Mouse (Mus musculus) granulocyte monocyte progenitor cell, adult 5-6 weeks (primary cell): ENCODE measurements around the gene Map2k5. TPM values are rescaled to one million over a fixed set of nuclear protein-coding genes. Genes with fewer than 3 reads are reported as not detected.
A peak's percentile ranks its signal among the peaks of the same experiment; 100 is the strongest.

Source experiments
- ATAC-seq: replicated peaks from 2 replicates; pipeline ENCODE4 v1.8.0; 2016; ENCODE audit warnings: mild to moderate bottlenecking, moderate TSS enrichment, inconsistent platforms; ENCODE audit not compliant: poor library complexity, severe bottlenecking
- total RNA-seq, 2 experiments: library from RNA; stranded (forward) in 1 of 2; stranded (reverse) in 1 of 2; fragments of 200-712, 200-1000 nt in 1 of 2; fragments of >200 nt in 1 of 2; fragmentation: Nextera tagmentation in 1 of 2; gene quantifications; 2 replicates each; pipeline ENCODE4 v1.2.3; 2014 to 2017

Gene Map2k5
- total RNA-seq, 2 experiments from 2014 or later = 33.0 to 35.3 TPM

DNA sequence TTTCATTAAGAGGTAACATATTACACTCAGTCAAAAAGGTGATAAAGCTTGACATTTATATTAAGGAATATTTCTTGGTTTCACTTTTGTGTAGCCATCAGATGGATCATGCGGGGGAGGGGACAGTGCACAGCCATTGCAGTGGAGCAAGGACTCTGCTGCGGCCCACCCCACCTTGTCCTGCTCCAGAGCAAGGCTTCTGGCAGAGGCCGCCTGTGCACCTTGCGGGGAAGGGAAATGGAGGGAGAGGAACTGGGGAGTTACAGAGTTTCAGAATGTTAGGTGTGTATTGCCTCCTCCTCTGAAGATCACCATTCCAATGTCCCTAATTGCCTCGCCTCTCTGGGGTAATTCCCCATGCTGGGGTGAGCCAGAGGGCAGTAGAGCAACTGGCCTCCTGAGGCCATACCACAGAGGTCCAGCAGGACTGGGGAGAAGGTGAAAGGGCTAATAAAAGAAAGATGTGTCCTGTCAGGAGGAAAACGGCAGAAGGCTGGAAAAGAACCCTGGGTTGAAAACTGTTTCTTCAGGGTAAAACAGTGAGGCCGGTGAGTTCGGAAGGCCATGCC lies 181.5 kb downstream of the Map2k5 start:
- ATAC-seq = no peak

DNA sequence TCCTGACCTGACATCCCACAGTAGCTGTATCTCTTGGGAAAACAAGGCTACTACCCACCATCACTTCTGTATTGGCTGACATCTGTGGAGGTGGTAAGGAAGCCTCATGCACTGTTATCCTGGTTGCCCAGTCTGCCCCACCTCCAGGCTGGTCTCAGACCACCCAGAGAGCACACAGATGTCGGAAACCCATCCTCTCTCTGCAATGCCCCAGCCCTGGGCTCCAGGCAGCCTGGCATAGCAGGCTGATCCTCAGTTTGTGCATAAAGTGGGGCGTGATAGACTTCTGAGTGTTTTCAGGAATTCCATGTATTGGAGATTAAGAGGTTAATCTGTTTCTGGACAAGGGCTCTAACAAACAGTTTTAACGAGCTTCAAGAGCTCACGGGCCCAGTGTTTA lies 182.2 kb downstream of the Map2k5 start:
- no peak for ATAC-seq

DNA sequence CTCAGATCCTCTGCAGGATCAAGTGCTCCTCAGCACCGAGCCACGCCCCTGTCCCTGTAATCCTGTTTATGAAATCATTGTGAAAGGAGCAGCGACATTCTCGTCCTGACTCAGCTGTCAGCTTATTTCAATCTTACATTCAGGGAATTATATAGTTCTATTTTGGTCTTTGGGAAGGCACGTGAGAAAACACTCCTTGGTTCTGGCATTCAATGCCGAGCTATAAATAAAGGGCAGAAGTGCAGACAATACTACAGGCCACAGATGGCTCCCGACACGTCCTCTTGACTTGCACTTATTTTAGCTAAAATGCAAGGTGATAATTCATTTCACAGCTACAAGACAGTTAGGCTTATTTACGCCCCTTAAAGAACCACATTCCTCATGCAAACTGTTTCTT lies 182.9 kb downstream of the Map2k5 start:
- no peak for ATAC-seq

DNA sequence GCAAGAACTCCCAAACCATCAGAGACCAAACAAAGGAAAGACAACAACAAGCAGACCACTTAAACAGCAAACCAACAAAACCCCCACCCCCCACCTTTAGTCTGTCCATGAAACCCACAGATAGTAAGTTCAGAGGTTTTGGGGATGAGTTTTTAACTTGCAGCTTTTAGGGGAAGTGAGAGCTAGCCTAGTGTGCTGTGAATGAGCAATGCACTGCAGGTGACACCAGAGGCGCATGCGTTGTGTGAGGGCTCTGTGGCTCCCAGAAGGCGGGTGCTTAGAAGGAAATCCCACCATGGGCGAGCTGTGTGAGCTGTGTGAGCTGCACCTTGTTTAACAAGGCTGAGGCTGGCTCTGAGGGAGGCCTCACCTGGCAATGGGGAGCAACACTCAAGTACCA lies 184.9 kb downstream of the Map2k5 start:
- ATAC-seq = no peak

DNA sequence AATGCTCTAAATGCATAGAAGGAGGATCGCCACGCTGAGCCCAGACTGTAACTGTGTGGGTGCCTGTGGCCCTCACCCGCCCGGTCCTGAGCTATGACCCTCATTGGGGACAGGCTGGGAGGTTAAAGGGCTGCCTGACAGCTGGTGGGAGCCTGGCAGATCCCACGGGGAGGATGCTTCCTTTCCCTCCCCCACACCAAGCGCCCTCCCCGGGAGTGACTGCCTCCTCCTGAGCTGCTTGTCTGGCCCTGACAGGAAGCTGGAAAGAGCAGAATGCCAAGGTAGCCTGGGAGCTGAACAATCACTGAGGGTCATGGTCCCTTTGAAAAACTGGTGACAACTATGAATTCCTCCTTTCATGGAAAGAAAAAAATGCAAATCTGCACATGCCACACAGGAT lies 190.4 kb downstream of the Map2k5 start:
- no peak for ATAC-seq

DNA sequence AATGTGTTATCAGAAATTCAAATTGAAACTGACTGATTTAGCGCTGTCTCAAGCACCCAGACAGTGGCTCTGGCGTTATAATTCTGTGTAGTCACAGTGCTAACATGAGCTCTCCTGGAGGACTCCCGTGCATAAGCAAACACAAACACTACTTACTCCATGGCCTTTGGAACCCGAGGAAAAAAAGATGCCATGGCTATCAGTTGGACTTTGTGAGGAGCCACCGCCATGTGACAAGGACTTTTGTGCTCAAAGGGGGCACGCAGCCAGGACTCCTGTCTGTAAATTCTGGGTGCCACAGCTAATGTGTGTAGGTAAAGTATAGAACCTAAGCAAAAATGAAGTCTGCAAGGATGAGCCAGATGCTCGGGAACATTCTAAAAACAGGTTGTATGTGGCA lies 192.5 kb downstream of the Map2k5 start:
- no peak for ATAC-seq

DNA sequence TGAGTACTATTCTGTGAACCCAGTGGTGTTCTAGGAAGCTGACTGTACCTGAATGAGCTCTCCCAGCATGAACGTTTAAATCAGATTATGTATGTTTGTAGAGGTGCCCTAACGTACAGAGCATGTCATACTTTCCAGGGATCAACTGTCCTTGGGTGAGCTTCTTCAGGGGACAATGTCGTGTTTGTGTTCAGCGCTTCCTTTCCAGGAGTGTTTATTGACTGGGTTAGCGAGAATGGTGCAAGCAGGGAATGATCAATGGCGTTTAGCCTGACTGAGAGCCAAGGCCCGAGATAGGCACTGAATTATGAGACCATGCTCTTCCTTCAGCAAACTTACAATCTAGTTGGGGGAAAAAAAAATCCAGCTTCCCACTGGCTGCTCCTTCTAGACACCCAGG lies 193.8 kb downstream of the Map2k5 start:
- ATAC-seq = no peak

DNA sequence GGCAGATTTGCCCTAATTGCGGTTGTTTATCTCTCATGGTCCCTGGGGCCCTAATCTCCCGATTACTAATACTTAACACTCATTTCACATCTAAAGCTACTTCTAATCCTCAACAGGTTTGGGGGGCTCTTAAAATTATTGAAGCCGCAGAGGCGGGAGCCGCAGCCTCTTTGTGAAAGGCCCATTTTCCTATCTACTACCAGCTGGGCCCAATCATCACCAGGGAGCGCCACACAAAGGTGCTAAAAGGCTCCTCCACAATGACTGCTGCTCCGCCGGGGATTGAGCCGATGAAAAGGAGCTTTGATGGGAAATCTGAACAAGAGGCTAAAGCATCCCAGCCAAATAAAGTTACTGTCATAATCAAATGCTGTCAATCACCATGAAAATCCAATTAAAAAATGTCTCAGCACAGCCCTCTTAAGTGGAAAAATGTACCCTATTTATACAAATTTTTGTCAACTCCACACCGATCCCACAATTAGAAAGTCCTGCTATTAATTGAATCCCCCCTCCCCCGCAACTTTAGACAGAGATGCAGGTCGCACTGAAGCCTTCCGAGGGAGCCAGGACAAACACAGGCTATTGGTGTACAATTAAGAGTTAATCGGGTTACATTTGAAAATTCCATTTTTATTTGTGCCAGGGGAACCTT lies 195.3 kb downstream of the Map2k5 start:
- ATAC-seq = no peak

DNA sequence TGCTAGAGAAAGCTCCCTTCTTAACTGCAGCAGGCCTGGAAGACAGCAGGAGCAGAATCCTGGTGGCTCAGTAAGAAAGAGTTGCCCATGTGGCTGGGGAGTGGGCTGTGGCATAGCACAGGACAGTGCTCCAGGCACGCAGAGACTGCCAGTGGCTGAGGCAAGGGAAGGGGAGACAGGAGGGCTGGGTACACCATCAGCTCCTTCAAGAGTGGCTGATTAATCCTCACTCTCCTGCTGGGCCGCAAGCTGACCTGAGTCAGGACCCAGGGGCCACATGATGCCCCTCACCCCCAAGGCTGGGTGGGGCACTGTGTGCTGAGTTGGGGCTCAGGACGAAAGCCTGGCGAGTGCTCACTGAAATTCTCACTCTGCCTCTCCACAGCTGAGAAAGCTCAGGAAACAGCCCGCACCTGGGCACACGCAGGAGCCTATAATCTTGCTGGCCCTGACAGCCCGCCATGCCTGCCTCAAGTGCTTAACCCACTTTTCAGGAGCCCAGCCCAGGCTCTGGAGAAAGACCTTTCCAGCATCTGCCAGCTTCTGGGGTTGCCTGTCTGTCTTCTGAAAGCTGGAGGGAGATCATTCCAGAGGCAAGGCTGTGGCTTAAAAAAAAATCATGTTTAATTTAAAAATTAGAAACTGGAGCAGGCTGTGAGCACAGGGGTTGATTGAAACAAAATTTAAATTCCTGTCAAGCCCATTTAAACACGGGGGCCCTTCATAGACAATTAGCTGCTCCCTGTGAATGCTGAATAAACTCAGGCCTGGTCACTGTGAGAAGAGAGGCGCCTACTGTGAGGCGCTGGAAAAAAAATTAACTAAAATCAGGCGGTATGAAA lies 196.1 kb downstream of the Map2k5 start:
- ATAC-seq = no peak

DNA sequence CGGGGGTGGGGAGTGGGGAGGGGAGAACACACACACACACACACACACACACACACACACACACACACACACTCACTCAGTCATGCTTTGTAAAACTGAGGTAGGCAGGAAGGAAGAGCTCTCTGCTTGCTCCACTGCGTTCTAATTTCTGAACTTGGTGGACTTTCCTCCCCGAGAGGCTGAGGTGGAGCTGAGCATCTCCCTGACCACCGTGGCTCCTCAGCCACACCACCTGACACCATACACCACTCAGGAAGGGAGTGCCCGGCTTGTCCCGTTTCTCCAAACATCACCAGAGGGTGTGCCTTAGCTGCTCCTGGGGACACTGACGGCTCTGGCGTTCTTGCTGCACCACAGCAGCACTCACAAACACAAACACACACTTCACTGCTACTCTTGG lies 199.4 kb downstream of the Map2k5 start:
- no peak for ATAC-seq

DNA sequence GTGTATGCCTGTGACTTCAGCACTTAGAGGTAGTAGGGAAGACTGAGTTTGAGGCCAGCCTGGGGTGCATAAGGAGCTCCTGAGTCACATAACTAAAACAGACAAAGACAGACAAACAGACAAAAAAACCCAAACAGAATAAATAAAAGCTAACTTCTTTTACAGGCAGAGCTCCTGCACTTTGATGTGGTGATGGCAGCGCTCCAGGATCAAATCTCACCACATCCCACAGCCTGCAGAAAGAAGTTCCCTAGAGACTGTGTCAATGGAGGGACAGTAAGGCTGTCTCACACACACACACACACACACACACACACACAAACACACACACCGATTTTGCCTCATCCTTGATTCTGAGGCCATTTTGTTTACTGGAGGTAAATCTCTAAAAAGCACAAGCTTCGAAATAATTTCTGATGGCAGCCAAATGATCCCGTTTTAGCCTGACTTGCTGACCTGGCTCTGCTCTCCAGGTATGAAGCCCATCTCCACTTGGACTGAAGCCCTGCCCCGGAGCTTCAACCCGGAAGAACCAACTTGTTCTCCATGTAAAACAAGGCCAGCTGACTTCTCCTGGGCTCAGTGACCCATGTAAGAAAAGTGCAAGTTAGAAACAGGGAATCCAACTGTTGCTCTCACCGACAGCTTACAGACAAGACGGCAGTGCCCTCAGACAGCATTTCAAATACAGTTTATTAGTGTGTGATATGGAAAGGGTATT lies 203.5 kb downstream of the Map2k5 start:
- ATAC-seq = no peak

DNA sequence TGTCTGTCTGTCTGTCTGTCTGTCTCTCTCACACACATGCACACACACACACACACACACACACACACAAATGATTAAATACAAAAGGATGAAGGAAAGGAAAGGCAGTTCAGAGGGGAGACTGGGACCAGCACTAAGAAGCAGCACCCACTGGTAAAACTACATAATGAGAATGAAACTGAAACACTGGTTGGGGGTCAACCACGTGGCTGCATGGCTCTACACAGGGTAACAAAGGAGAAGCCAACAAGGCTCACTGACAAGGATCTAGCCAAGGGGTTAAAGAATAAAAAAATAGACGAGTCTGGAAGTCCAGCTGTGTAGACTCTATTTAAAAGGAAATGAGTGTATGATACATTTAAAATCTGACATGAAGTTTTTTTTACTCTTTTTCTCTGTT lies 205.8 kb downstream of the Map2k5 start:
- no peak for ATAC-seq

DNA sequence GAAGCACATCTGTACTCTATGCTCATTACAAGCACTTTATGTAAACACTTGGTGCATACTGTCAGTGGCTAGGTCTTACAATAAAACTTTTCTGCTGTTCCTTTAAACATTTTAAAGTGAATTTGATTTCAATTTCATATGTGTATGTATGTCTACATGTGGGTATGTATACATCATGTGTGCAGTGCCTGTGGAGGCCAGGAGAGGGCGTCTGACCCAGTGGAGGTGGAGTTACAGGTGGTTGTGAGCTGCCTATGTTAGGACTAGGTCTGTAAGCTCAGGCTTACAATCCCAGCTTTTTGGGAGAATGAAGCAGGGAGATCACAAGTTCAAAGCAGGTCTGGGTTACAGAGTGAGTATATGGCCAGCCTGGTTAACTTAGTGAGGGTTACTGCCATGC lies 208.6 kb downstream of the Map2k5 start:
- ATAC-seq = no peak

DNA sequence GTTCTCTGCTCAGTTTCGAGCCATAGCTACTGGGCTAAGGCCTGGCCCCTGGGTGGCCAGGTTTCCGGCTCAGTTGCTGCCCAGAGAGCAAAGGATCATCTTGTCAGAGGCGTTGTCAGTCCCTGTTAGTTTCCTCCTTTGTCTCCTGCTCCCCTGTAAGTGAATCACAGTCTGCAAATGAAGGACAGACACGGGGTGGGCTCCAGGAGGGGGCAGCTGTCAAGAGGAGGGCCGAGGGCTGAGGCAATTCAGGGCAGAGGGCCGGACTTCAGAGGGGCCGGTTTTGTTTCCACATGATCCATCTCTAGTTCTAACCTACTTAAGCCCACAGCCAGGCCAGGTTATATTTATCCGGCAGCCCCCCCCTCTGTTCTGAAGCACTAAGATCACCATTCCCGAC lies 212.6 kb downstream of the Map2k5 start:
- no peak for ATAC-seq

DNA sequence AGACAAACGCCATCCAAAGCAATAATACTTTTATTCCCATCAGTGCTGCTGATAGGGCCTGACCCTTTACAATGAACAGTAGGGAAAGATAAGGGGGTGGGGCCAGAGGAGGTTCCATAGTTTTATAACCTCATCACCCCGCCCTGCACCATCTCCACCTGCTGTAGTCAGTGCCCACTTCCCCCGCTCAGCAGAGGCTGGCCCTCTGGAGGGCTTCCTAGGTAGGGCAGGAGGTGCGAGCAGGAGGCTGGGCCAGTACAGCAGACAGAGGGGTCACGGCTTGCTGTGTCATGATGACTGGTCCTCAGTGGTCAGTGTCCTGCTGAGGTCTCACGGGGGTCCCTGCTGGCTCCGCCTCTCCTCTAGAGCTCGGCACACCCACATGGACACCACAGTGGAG lies 213.9 kb downstream of the Map2k5 start:
- no peak for ATAC-seq

DNA sequence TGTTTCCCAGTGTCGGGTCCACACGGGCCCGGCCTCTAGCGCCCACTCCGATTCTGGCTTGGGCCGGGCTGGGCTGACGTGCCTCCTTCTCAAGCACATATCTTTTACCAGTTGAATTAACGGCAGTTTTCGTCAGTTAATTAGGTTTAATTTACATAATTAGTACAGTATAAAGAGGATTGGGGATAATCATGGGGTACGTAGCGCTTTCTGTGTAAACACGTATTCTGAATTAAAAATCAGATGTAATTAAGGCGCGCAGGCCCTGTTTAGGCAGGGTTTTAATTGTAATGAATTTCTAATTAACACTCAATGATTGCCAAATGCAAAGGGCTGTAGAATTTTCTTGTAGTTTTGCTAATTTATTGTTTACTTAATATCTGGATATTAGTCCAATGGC lies 225.8 kb downstream of the Map2k5 start:
- ATAC-seq = no peak

DNA sequence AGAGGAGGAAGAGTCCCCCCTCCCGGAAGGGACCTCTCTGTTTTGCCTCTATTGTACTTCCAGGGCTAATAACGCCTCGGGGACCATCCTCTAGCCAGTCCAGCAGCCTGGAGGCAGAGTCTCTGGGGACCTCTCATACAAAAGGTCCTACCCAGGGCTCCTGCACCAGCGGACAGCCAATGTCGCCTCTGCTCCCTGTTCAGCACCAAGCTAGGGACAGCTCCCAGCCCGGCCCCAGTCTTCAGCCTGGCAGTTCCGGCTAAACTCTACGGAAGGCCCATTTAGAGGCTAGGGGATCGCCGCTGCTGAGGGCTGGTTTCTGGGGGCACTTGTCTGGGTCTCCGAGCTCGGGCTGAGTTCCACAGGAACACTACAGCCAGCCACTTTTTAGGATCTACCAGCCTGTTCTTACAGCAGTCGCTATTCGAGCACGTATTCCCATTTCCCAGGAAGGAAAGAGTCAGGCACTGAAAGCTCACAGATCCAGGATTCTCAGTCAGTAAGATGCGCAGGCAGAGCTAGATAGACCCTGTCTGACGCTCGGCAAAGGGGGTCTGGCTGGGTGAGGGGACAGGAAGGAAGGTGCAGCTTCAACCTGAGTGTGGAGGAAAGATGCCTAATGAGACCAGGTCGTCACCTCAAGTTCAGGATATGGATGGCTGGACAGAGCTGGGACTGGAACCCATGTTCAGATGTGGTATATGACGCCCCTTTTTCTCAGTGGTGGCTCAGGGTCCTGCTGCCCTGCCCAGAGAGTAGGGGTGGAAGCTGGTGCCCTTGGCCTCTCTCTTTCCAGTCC lies 226.4 kb downstream of the Map2k5 start:
- ATAC-seq = peak; percentile 81

DNA sequence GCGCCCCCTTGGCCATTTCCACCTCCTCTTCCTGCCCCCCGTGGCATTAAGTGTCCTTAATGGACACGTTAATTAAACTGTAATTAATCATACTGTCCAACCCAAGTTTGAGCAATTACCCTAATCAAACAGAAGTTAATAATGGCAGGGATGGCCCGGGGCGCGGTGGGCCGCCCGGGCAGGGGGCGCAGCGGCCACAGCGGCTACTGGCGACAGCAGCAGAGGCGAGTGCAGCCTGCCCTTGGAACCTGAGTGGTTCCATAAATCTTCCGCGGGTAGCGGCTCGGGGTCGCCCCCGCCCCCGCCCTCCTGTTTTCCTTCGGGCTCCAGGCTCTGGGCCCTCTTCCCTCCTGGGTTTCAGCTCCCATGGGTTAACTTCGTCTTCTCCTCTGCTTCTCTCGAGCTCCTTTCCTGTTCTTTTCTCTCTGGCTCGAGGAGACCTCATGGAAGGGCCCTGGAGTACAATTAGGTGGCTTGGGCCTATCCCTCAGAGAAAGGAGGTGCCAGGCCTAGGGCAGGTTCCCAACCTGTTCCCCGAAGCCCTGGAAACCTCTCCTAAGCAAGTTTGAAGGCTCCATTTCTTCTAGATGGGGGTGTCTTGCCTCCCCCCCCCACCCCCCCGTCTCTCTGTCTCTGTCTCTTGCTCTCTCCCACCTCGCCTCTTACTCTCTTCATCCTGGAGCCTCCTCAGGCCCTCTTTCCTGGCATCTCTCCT lies 227.5 kb downstream of the Map2k5 start:
- no peak for ATAC-seq

DNA sequence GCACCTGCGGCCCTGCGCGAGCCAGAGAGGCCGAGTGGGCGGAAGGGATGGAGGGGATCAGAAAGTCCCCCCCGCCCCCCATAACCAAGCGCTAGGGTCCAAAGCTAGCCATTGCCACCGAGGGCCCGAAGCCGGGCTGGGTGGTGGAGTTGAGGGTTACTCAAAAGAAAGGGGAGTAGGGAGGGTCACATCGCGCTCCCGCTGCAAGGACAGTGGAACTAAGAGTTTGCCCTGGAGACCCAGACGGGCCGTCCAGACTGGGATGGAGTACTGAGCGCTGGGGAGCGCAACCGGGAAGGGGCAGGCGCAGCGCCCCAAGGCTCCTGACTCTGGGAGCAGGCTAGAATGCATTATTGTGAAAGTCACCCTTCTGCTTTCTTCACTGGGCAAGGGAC lies 228.3 kb downstream of the Map2k5 start:
- ATAC-seq = no peak
